In the genomic region with DNA sequence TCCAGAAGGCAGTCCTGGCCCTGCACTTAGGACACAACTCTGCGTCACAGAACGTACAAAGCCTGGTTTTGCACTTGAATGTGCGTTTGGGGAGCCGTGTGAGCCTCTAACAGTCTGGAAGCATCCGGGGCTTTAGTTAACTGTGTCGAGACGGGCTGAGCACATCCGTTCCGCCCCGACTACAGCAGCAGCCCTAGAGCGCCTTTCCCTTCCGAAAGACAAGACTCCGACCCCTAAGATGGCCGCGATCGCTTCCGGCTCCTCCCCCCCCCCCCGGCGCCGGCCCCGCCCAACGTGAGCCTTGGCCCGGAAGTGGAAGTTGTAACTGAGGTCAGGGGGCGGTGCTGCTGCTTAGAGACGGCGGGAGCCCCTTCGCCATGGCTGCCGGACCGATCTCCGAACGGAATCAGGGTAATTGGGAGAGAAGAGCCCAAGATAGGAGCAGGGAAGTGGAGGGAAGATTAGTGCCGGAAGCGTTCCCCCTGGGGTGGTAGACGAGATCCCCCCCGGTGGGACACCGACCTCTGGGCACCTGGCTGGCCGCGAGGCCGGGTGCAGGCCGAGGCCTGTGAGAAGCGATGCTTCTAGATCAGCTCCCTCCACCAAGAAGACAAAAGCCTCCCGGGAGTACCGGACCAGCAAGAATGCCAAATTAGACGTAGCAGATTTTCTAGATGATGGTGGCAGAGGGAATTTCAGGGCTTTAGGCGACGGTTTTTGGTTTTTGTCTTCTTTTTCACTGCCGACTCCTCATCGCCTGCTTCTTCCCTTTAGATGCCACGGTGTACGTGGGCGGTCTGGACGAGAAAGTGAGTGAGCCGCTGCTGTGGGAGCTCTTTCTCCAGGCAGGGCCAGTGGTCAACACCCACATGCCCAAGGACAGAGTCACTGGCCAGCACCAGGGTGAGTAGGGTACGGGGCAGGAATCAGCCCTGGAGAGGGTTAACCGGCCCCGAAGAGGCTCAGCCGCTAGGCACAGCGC, we compare ENCODE assay signal across 7 mouse cellular contexts. TPM values are rescaled to one million over a fixed set of nuclear protein-coding genes. Genes with fewer than 3 reads are reported as not detected.
A peak's percentile ranks its signal among the peaks of the same experiment; 100 is the strongest.
DNase-seq lines count a peak whose midpoint lies in the region; ATAC-seq and TF ChIP-seq lines count a peak whose summit lies in the region.

Gene Sf3b4 (plus strand): TSS at position 136 of the 982 bp plus-strand sequence.

- H3K9ac ChIP-seq in intestine, postnatal 0 days (ENCODE audit: low read depth, low read length), result peak within 1 kb of the TSS; percentile 76
- peak within 1 kb of the TSS; percentile 84 for H3K9ac ChIP-seq in limb, embryonic 11.5 days (ENCODE audit: low read length)
- peak within 1 kb of the TSS; percentile 76 for H3K9ac ChIP-seq in midbrain, embryonic 14.5 days (replicated peaks; ENCODE audit: low read length)

- H3K27ac ChIP-seq in intestine, postnatal 0 days (ENCODE audit: low read depth, low read length), result peak within 1 kb of the TSS; percentile 98
- H3K27ac ChIP-seq in limb, embryonic 11.5 days (replicated peaks; ENCODE audit: low read depth, low read length), result peak within 1 kb of the TSS; percentile 95
- peak within 1 kb of the TSS; percentile 96 for H3K27ac ChIP-seq in midbrain, embryonic 14.5 days (replicated peaks; ENCODE audit: low read depth, low read length)

- H3K4me2 ChIP-seq in intestine, postnatal 0 days (replicated peaks; ENCODE audit: low read depth), result peak within 1 kb of the TSS; percentile 90
- peak within 1 kb of the TSS; percentile 94 for H3K4me2 ChIP-seq in limb, embryonic 11.5 days (ENCODE audit: low read depth, severe bottlenecking)
- H3K4me2 ChIP-seq in midbrain, embryonic 14.5 days (ENCODE audit: low read length), result peak within 1 kb of the TSS; percentile 94

- WGBS in intestine, postnatal 0 days, result under 1% methylated on average over 57 of the region's 58 CpGs
- WGBS in limb, embryonic 11.5 days, result under 1% methylated on average over 58 of the region's 58 CpGs
- WGBS in midbrain, embryonic 14.5 days, result under 1% methylated on average over 58 of the region's 58 CpGs

- peaks cover 6% of the 10 kb centered on the region; the same call in 1 of the 2 replicates for H3K4me1 ChIP-seq in intestine, postnatal 0 days (replicated peaks; ENCODE audit: control insufficient read depth, insufficient read depth, low read length)
- H3K4me1 ChIP-seq in limb, embryonic 11.5 days (ENCODE audit: control insufficient read depth, insufficient read depth, low read length), result peaks cover 7% of the 10 kb centered on the region; the same call in 1 of the 2 replicates
- H3K4me1 ChIP-seq in midbrain, embryonic 14.5 days (ENCODE audit: control insufficient read depth, insufficient read depth, low read length), result peaks cover 21% of the 10 kb centered on the region

- no peak for TF ChIP-seq CTCF in intestine, postnatal 0 days (IDR thresholded peaks at IDR 0.05; ENCODE audit: low read depth)

- ATAC-seq in intestine, postnatal 0 days, result peak; percentile 91
- ATAC-seq in limb, embryonic 11.5 days (ENCODE audit: insufficient number of reproducible peaks, low FRiP score, low TSS enrichment, low read depth), result peak; percentile 91
- peak; percentile 93 for ATAC-seq in midbrain, embryonic 14.5 days (ENCODE audit: low FRiP score, low TSS enrichment)

- peak within 1 kb of the TSS; percentile 79 for H3K4me3 ChIP-seq in intestine, postnatal 0 days (ENCODE audit: low read depth, low read length)
- H3K4me3 ChIP-seq in limb, embryonic 11.5 days (ENCODE audit: low read depth, low read length), result peak within 1 kb of the TSS; percentile 80
- H3K4me3 ChIP-seq in midbrain, embryonic 14.5 days (replicated peaks; ENCODE audit: low read depth, low read length), result peak within 1 kb of the TSS; percentile 92

- peak; percentile 93 for DNase-seq in adrenal gland, postnatal 10 days
- peak; percentile 80 for DNase-seq in embryo, embryonic 11.5 days (ENCODE audit: low read depth, low spot score)
- DNase-seq in gastrocnemius, postnatal 4 days (ENCODE audit: low spot score in 2 of 2), result peak; percentile 75 to 86
- peak; percentile 94 for DNase-seq in limb, embryonic 11.5 days (ENCODE audit: low spot score)
- peak; percentile 96 for DNase-seq in midbrain, embryonic 14.5 days
- peak; percentile 74 to 76 for DNase-seq in spleen, adult 18-20 months

- H3K36me3 ChIP-seq in intestine, postnatal 0 days (ENCODE audit: control insufficient read depth, insufficient read depth), result peaks cover 51% of the 10 kb centered on the region
- peaks cover 20% of the 10 kb centered on the region for H3K36me3 ChIP-seq in limb, embryonic 11.5 days (ENCODE audit: control insufficient read depth, insufficient read depth, low read length)
- peaks cover 34% of the 10 kb centered on the region for H3K36me3 ChIP-seq in midbrain, embryonic 14.5 days (ENCODE audit: control insufficient read depth, insufficient read depth, low read length)

- H3K27me3 ChIP-seq in intestine, postnatal 0 days (replicated peaks; ENCODE audit: control insufficient read depth, insufficient read depth, low read length), result no peaks in the 10 kb centered on the region
- H3K27me3 ChIP-seq in limb, embryonic 11.5 days (ENCODE audit: control insufficient read depth, insufficient read depth, low read length), result no peaks in the 10 kb centered on the region
- no peaks in the 10 kb centered on the region for H3K27me3 ChIP-seq in midbrain, embryonic 14.5 days (ENCODE audit: control insufficient read depth, insufficient read depth, low read length)

- no peaks in the 10 kb centered on the region for H3K9me3 ChIP-seq in intestine, postnatal 0 days (ENCODE audit: control insufficient read depth)
- H3K9me3 ChIP-seq in limb, embryonic 11.5 days (ENCODE audit: control insufficient read depth, low read length), result no peaks in the 10 kb centered on the region
- H3K9me3 ChIP-seq in midbrain, embryonic 14.5 days (ENCODE audit: control insufficient read depth, low read length), result no peaks in the 10 kb centered on the region

RNA-seq across cellular contexts. Expression of gene Sf3b4, which starts in this region (rescaled TPM):
- total RNA-seq in adrenal gland, postnatal 10 days (2021), result 10 to 100 TPM; 50.4 to 50.9 TPM
- total RNA-seq in gastrocnemius, postnatal 4 days (2021), result 10 to 100 TPM; 32.9 to 34.6 TPM
- 63.5 and 66.8 TPM in 2 replicates for polyA plus RNA-seq in intestine, postnatal 0 days (2015; fragmentation: Nextera tagmentation; extraction: Ambion mirVana)
- 259 and 264 TPM in 2 replicates for polyA plus RNA-seq in limb, embryonic 11.5 days (2014; fragmentation: Nextera tagmentation; extraction: Ambion mirVana)
- polyA plus RNA-seq in midbrain, embryonic 14.5 days (2014; fragmentation: Nextera tagmentation; extraction: Ambion mirVana), result 146 and 148 TPM in 2 replicates

Comparison
In these comparisons a context has a peak if more than half of its experiments do, and no peak if none do; other contexts are left out.
1. Peak in every context shown above with its lines: DNase-seq, ATAC-seq, H3K4me3 ChIP-seq and H3K27ac ChIP-seq.